Mouse (Mus musculus) CD8-positive naive resting alpha-beta T cell, adult 2 months (primary cell): ENCODE measurements around the gene Cend1.

Source experiments
- DNase-seq, 2 experiments: peaks; one replicate each; pipeline ENCODE4 v3.0.0; 2022; ENCODE audit warnings: low read depth in 2 of 2, low spot score in 2 of 2

The Cend1 gene

DNA sequence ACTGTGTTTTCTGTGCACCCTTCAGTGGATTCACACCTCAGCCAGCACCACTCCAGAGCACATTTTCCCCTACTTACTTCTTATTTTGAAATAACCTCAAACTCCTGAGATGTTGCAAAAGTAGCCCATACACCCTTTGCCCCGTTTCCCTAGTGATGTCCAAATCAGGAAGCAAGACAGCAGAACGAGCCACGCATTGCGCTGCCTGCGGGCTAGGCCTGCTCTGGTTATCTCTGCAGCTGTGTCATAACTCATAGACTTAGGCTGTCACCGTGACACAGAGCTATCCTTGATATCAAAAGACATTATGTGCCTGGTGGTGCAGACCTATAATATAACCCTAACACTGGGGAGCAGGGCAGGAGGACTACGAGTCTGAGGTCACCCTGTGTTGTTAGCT, 35.1 kb downstream of the Cend1 start:
- DNase-seq = no peak

GRCm38 (mm10) chr7:141392552-141393222, 36.6 kb downstream of the Cend1 start:
- DNase-seq = no peak

GRCm38 (mm10) chr7:141391625-141392551, 37.4 kb downstream of the Cend1 start, which contains the start of gene Taldo1:
Gene Taldo1, plus strand, starts transcription at chr7:141392199.
- DNase-seq = peak; percentile 88 to 94

DNA sequence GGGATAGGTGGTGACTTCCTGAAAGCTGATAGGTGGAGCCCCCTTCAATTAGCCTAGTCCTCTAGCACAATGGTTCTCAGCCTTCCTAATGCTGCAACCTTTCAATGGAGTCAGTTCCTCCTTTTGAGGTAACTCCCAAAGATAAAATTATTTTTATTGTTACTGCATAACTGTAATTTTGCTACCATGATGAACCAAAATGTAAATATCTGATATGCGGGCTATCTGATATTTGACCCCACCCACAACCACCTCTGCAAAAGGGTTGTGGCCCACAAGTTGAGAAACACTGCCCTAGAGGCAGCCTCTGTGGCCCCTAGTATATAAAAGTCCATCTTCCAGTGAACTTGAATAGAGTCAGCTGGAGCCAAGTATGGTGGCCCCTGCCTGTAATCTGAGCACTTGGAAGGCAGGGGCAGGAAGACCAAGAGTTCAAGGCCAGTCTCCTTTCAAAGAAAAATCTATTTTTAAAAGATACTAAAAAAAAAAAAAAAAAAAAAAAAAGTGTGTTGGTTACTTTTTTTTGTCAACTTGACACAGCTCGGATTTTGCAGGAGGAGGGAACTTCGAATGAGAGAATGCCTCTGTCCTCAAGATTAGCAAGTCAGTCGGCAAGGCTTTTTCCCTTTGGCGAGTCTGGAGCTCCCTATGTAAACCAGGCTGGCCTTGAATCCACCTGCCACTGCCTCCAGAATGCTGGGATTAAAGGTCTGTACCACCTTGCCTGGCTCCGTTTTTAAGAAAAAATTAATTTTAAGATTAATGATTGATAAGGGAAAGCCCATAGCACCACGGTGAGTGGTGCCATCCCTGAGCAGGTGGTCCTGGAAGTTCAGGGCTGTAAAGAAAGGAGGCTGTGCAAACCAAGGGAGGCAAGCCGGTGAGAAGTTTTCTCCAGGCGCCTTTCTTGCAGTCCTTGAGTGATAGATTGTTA, 38.7 kb downstream of the Cend1 start:
- DNase-seq = no peak

DNA sequence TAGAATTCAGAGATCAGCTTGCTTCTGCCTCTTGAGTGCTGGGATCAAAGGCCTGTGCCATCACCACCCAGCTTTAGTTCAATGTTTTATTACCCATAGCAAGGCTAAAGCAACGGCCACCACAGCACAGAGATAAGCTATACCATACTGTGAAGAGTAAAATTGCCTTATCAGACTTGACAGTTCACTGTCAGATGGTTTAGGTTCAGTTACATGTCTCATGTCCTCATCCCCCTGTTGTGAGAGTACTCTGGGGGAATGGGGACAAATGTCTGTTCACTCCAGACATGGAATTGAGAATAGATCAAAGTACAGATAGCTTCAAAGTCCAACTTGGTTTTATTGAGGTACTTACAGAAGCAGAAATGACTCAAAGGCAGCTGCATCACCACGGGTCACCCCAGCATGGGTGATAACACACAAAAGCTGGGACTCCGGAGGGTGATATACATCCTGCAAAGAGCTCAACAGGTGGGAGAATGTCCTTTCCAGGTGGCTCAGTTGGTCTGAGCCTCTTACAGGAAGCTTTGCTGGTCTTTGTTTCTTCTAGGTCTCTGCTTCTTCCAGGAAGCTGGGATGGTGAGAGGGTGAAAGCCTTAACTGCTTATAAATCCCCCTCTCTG, 40.7 kb downstream of the Cend1 start:
- no peak for DNase-seq

GRCm38 (mm10) chr7:141387807-141388486, 41.3 kb downstream of the Cend1 start:
- DNase-seq = no peak

DNA sequence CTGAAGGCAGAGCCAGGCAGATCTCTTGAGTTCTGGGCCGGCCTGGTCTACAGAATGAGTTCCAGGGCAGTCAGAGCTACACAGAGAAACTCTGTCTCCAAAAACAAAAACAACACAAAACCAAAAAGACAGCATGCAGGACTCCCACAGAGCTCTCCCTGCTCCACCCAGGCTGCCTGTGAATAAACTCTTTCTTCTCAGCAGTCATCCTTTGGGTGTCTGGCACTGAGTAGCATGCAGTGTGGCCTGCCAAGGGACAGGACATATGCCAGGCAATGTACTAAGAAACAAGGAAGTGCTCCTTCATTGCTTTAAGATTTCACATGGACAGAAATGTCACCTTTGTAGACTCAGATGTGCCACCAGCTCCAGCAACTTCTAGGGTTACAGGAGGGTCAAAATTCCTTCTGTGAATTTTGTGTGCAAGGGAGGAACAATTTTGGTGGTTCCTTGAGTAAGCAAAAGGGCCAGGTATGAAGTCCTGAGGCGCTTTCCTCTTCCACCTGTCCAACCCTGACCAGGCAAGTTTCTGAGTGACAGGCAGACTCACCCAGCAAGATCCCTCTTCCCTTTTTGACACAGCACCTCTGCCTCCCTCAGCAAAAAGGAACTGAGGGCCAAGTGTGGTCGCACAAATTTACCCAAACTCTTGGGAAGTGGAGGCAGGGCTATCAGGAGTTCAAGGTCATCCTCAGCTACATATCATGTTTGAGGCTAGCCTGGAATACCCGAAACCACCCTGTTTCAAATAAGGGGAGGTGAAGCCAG, 48.0 kb downstream of the Cend1 start:
- DNase-seq = no peak

DNA sequence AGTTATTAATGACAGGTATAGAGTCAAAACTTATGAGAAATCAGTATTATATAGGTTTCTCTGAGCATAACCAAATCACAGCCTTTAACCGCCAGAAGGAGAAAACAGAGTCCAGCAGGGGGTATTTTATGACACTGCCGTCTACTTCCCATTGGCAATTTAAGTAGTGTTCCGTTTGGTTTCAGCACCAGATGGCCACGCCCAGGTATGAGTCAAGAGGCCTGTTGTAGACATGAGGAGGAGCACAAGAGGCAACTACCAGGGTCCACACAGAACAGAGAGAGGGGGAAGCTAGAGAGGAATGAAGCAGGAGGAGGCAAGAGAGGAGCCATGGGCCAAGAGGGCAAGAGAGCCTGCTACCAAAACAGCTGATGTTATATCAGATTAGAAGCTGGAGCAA, 49.7 kb downstream of the Cend1 start:
- no peak for DNase-seq
